9 mouse cellular contexts compared by ENCODE assay signal in genomic region chr4:130906296-130906695, GRCm38 (mm10). TPM values are rescaled to one million over a fixed set of nuclear protein-coding genes. Genes with fewer than 3 reads are reported as not detected.
A peak's percentile ranks its signal among the peaks of the same experiment; 100 is the strongest.
DNase-seq lines count a peak whose midpoint lies in the region; ATAC-seq and TF ChIP-seq lines count a peak whose summit lies in the region.
"Had no signal": no experiment of that assay in that cellular context is flagged by ENCODE, and none has a peak within 500 bp of the region (broad histone marks: within the 10 kb centered on the region; RNA-seq: fewer than 3 reads in every experiment).

No protein-coding gene starts in this region.

- TF ChIP-seq CTCF in stomach, postnatal 0 days (IDR thresholded peaks at IDR 0.05; ENCODE audit: low read depth) = no peak

- DNase-seq in adrenal gland, adult (ENCODE audit: inconsistent age in 2 of 2, low spot score in 1 of 2) = peak; percentile 29 to 76
- no peak for DNase-seq in adrenal gland, postnatal 4 days (ENCODE audit: low spot score in 2 of 2)
- peak; percentile 32 for DNase-seq in right cerebral cortex, postnatal 4 days
- no peak for DNase-seq in right cerebral cortex, postnatal 36 days (ENCODE audit: low spot score in 2 of 2)
- peak; percentile 85 for DNase-seq in gastrocnemius, postnatal 14 days
- no peak for DNase-seq in spleen, postnatal 4 days (ENCODE audit: low spot score in 2 of 2)
- DNase-seq in stomach, postnatal 0 days (ENCODE audit: low spot score) = no peak

- intact Hi-C loops in gastrocnemius, postnatal 14 days (cut with DNase I; ENCODE audit: low total_unique reads) = no loop called here

- WGBS in limb, embryonic 12.5 days = 16% methylated on average over 8 of the region's 8 CpGs
- WGBS in stomach, postnatal 0 days = 38% methylated on average over 8 of the region's 8 CpGs

- peaks cover 54% of the 10 kb centered on the region for H3K4me1 ChIP-seq in limb, embryonic 12.5 days (replicated peaks)
- no peaks in the 10 kb centered on the region for H3K4me1 ChIP-seq in stomach, postnatal 0 days (replicated peaks; ENCODE audit: control insufficient read depth, insufficient read depth)
- H3K4me1 ChIP-seq: lung, embryonic 15.5 days had no signal

- H3K9ac ChIP-seq in limb, embryonic 12.5 days (replicated peaks) = no peak overlapping the region
- no peak overlapping the region for H3K9ac ChIP-seq in stomach, postnatal 0 days (ENCODE audit: low read length)
- H3K9ac ChIP-seq: lung, embryonic 15.5 days had no signal

- H3K27me3 ChIP-seq in limb, embryonic 12.5 days = no peaks in the 10 kb centered on the region
- no peaks in the 10 kb centered on the region for H3K27me3 ChIP-seq in stomach, postnatal 0 days (ENCODE audit: control insufficient read depth, insufficient read depth, low read length)
- H3K27me3 ChIP-seq: lung, embryonic 15.5 days had no signal

- ATAC-seq in limb, embryonic 12.5 days (ENCODE audit: insufficient number of reproducible peaks, insufficient read depth, low FRiP score, low TSS enrichment, low read depth) = peak; percentile 53
- ATAC-seq in stomach, postnatal 0 days (ENCODE audit: low FRiP score, low TSS enrichment) = no peak

- H3K4me3 ChIP-seq in limb, embryonic 12.5 days (replicated peaks) = no peak overlapping the region
- H3K4me3 ChIP-seq in stomach, postnatal 0 days (ENCODE audit: low read depth, low read length) = no peak overlapping the region
- H3K4me3 ChIP-seq: lung, embryonic 15.5 days had no signal

- H3K36me3 ChIP-seq in limb, embryonic 12.5 days = no peaks in the 10 kb centered on the region
- H3K36me3 ChIP-seq in stomach, postnatal 0 days (ENCODE audit: control insufficient read depth, insufficient read depth, low read length) = no peaks in the 10 kb centered on the region
- H3K36me3 ChIP-seq: lung, embryonic 15.5 days had no signal

- no peak for TF ChIP-seq EP300 in stomach, postnatal 0 days (optimal IDR thresholded peaks at IDR 0.05)

- H3K27ac ChIP-seq in limb, embryonic 12.5 days = peak overlapping the region; percentile 81
- no peak overlapping the region for H3K27ac ChIP-seq in stomach, postnatal 0 days (replicated peaks)
- H3K27ac ChIP-seq: lung, embryonic 15.5 days had no signal

- H3K4me2 ChIP-seq in limb, embryonic 12.5 days = no peak overlapping the region
- H3K4me2 ChIP-seq in stomach, postnatal 0 days (replicated peaks; ENCODE audit: low read depth) = no peak overlapping the region
- H3K4me2 ChIP-seq: lung, embryonic 15.5 days had no signal

- H3K9me3 ChIP-seq in limb, embryonic 12.5 days = no peaks in the 10 kb centered on the region
- no peaks in the 10 kb centered on the region for H3K9me3 ChIP-seq in stomach, postnatal 0 days (ENCODE audit: control insufficient read depth, low read length)
- H3K9me3 ChIP-seq: lung, embryonic 15.5 days had no signal

RNA-seq across cellular contexts. Expression of gene Laptm5, which starts 6.6 kb away (rescaled TPM):
- total RNA-seq in adrenal gland, postnatal 4 days (2021) = 10 to 100 TPM; 21.4 to 29.3 TPM
- 1 to 10 TPM; 8.0 to 8.1 TPM for total RNA-seq in gastrocnemius, postnatal 14 days (2021)
- 16.2 and 18.6 TPM in 2 replicates for polyA plus RNA-seq in limb, embryonic 12.5 days (2016; fragmentation: Nextera tagmentation; extraction: Ambion mirVana)
- polyA plus RNA-seq in stomach, postnatal 0 days (2015; fragmentation: Nextera tagmentation; extraction: Ambion mirVana) = 30.5 and 34.0 TPM in 2 replicates

RNA-seq across cellular contexts. Expression of gene Matn1, which starts 37.9 kb away (rescaled TPM):
- not detected for total RNA-seq in adrenal gland, postnatal 4 days (2021)
- not detected for total RNA-seq in gastrocnemius, postnatal 14 days (2021)
- 12.1 and 30.7 TPM in 2 replicates for polyA plus RNA-seq in limb, embryonic 12.5 days (2016; fragmentation: Nextera tagmentation; extraction: Ambion mirVana)
- 0.05 TPM in 1 of 2 replicates, not detected in the other for polyA plus RNA-seq in stomach, postnatal 0 days (2015; fragmentation: Nextera tagmentation; extraction: Ambion mirVana)

Comparison
In these comparisons a context has a peak if more than half of its experiments do, and no peak if none do; other contexts are left out.
1. DNase-seq: peak in adrenal gland, adult (2 of 2), right cerebral cortex, postnatal 4 days (single experiment) and gastrocnemius, postnatal 14 days (single experiment); none in adrenal gland, postnatal 4 days (0 of 2), right cerebral cortex, postnatal 36 days (0 of 2), spleen, postnatal 4 days (0 of 2) and stomach, postnatal 0 days (single experiment).